Mouse (Mus musculus): Measurements from ENCODE around the gene Skap1.

DNA sequence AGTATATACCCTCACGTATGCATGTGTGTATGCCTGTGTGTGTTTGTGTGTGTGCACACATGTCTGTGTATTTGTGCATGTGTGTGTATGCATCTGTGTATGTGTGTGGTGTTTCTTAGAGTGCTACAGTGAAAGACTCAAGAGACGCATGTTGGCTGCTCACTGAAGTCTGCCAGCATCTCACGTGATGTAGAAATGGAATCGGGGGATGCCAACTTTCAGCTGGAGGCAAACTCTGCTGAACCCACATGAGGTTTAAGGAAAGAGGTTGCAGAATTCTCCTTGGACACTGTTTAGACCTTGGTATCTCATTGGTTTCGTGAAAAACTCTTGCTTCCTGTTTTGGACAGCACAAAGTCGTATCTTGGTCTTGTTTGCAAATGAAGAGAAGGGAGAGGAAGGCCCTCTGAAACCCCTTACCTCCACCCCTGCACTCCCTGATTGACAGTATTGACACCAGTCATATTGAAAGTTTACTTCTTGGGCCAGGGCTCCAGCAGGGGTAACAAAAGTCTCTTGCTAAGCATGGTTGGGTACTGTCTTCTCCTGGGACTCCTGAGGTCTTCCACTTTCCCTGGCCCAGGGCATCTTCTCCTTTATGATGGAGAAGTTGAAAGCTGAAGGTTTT lies 8.6 kb upstream of the Skap1 start:
- TF ChIP-seq CTCF (IDR thresholded peaks at IDR 0.05; ENCODE audit: extremely low read depth, insufficient read length, insufficient replicate concordance, low read depth, low read length) (no peak), POLR2A (IDR thresholded peaks at IDR 0.05; ENCODE audit: low read depth, low read length) (no peak)

Data from small intestine, adult 2 months (tissue).